Comparison of ENCODE assay signal across 17 mouse cellular contexts in genomic region chr15:62222731-62223130, GRCm38 (mm10).
DNase-seq lines count a peak whose midpoint lies in the region; ATAC-seq and TF ChIP-seq lines count a peak whose summit lies in the region.
"Had no signal": no experiment of that assay in that cellular context is flagged by ENCODE, and none has a peak within 500 bp of the region (broad histone marks: within the 10 kb centered on the region; RNA-seq: fewer than 3 reads in every experiment).

No protein-coding gene starts in this region.

- peak overlapping the region; percentile 71 for H3K27ac ChIP-seq in liver, embryonic 14.5 days
- H3K27ac ChIP-seq: forebrain, embryonic 12.5 days; hindbrain, embryonic 10.5 days; midbrain, embryonic 12.5 days; neural tube, embryonic 12.5 days had no signal

- no peaks in the 10 kb centered on the region for H3K27me3 ChIP-seq in liver, embryonic 14.5 days (ENCODE audit: control insufficient read depth, insufficient read depth, low read length)
- H3K27me3 ChIP-seq: forebrain, embryonic 12.5 days; midbrain, embryonic 12.5 days; neural tube, embryonic 12.5 days had no signal

- no peak for TF ChIP-seq EP300 in liver, embryonic 14.5 days (IDR thresholded peaks at IDR 0.05; ENCODE audit: low read depth)

- DNase-seq in heart, adult 11 months = peak; percentile 54
- DNase-seq in heart, postnatal 4 days = no peak
- DNase-seq in MN1 (ENCODE audit: low spot score) (peak; percentile 94), adipocyte (ENCODE audit: low spot score) (no peak)
- DNase-seq in adrenal gland, postnatal 36 days = peak; percentile 81 to 82
- DNase-seq in liver, embryonic 14.5 days (ENCODE audit: low read depth in 3 of 3, low spot score in 3 of 3) = peak in 1 of 3 experiments; percentile 31
- no peak for DNase-seq in layer of hippocampus, postnatal 36 days
- DNase-seq in lung, postnatal 4 days = no peak
- DNase-seq: cerebellum, adult 8-10 months; kidney, adult 11 months; kidney, postnatal 4 days; right cerebral cortex, adult 18-20 months; thymus, adult 2 months had no signal

- H3K9me3 ChIP-seq in liver, embryonic 14.5 days (ENCODE audit: control insufficient read depth, low read length) = no peaks in the 10 kb centered on the region
- H3K9me3 ChIP-seq: forebrain, embryonic 12.5 days; hindbrain, embryonic 10.5 days; midbrain, embryonic 12.5 days; neural tube, embryonic 12.5 days had no signal

- no peak for ATAC-seq in liver, embryonic 14.5 days (ENCODE audit: insufficient read depth)

- WGBS in liver, embryonic 14.5 days (ENCODE audit: insufficient replicate concordance) = 29% methylated on average over 5 of the region's 5 CpGs

- H3K36me3 ChIP-seq in liver, embryonic 14.5 days (replicated peaks; ENCODE audit: control insufficient read depth, insufficient read depth, low read depth) = no peaks in the 10 kb centered on the region; the same call in 1 of the 2 replicates
- H3K36me3 ChIP-seq: forebrain, embryonic 12.5 days; hindbrain, embryonic 10.5 days; midbrain, embryonic 12.5 days; neural tube, embryonic 12.5 days had no signal

- peak overlapping the region; percentile 15; the same call in 1 of the 2 replicates for H3K9ac ChIP-seq in liver, embryonic 14.5 days (replicated peaks)
- H3K9ac ChIP-seq: forebrain, embryonic 12.5 days; midbrain, embryonic 12.5 days; neural tube, embryonic 12.5 days had no signal

- peak overlapping the region in 1 of 2 experiments; percentile 15; a peak in 1 of 4 replicates for H3K4me3 ChIP-seq in liver, embryonic 14.5 days (ENCODE audit: insufficient read depth in 1 of 2, low read depth in 2 of 2, low read length in 2 of 2)
- H3K4me3 ChIP-seq: forebrain, embryonic 12.5 days; hindbrain, embryonic 10.5 days; midbrain, embryonic 12.5 days; neural tube, embryonic 12.5 days had no signal

- no peak for TF ChIP-seq CTCF in liver, embryonic 14.5 days (IDR thresholded peaks at IDR 0.05; ENCODE audit: low read depth)

- peaks cover 52 to 53% of the 10 kb centered on the region in 2 experiments for H3K4me1 ChIP-seq in liver, embryonic 14.5 days (replicated peaks; ENCODE audit: control insufficient read depth in 2 of 2, insufficient read depth in 2 of 2, low read length in 1 of 2)
- H3K4me1 ChIP-seq: forebrain, embryonic 12.5 days; hindbrain, embryonic 10.5 days; midbrain, embryonic 12.5 days; neural tube, embryonic 12.5 days had no signal

- H3K4me2 ChIP-seq in liver, embryonic 14.5 days (ENCODE audit: low read depth) = peak overlapping the region; percentile 55
- H3K4me2 ChIP-seq: forebrain, embryonic 12.5 days; midbrain, embryonic 12.5 days; neural tube, embryonic 12.5 days had no signal

Comparison
In these comparisons a context has a peak if more than half of its experiments do, and no peak if none do; other contexts are left out.
1. DNase-seq: peak in heart, adult 11 months (single experiment), MN1 (single experiment) and adrenal gland, postnatal 36 days (2 of 2); none in heart, postnatal 4 days (single experiment), layer of hippocampus, postnatal 36 days (0 of 2), lung, postnatal 4 days (0 of 2) and adipocyte (single experiment).